Mouse (Mus musculus): ENCODE data around the gene Atf7. TPM values are rescaled to one million over a fixed set of nuclear protein-coding genes. Genes with fewer than 3 reads are reported as not detected.

Gene Atf7
- total RNA-seq, 1 experiment = 12.4 TPM

- no peak overlapping the region for H3K27ac ChIP-seq (ENCODE audit: insufficient read depth, low read depth, low read length, poor library complexity, severe bottlenecking)
- H3K4me3 ChIP-seq (ENCODE audit: insufficient read depth in 1 of 2, low read depth in 1 of 2, low read length in 2 of 2, poor library complexity in 1 of 2, severe bottlenecking in 1 of 2) = no peak overlapping the region
- in situ Hi-C loops (cut with MboI; ENCODE audit: low sequenced_read_pairs in 2 of 2, unreplicated experiment in 2 of 2) = no loop called here
- no peak for DNase-seq (ENCODE audit: low read depth, low spot score)
- H3K4me1 ChIP-seq (ENCODE audit: control insufficient read depth in 2 of 2, insufficient read depth in 2 of 2, low read length in 2 of 2, poor library complexity in 1 of 2) = no peaks in the 10 kb centered on the region
- no peaks in the 10 kb centered on the region for H3K9me3 ChIP-seq (ENCODE audit: control insufficient read depth, insufficient read depth, low read depth, low read length)
- no peak for TF ChIP-seq MAFK (IDR thresholded peaks at IDR 0.05; ENCODE audit: insufficient read depth, low read depth, low read length)
- H3K9ac ChIP-seq (ENCODE audit: insufficient read depth, low read depth, low read length, poor library complexity, severe bottlenecking) = no peak overlapping the region
- H3K36me3 ChIP-seq (ENCODE audit: control insufficient read depth, insufficient read depth, low read length, poor library complexity, severe bottlenecking) = peaks cover 6% of the 10 kb centered on the region
Observed at GRCm38 (mm10) chr15:102531586-102531985, 93.7 kb downstream of the Atf7 start.

- H3K27ac ChIP-seq (ENCODE audit: insufficient read depth, low read depth, low read length, poor library complexity, severe bottlenecking) = no peak overlapping the region
- TF ChIP-seq ZNF384 (IDR thresholded peaks at IDR 0.05; ENCODE audit: low read depth, low read length) (no peak), ZC3H11A (IDR thresholded peaks at IDR 0.05; ENCODE audit: borderline replicate concordance, low read depth, low read length) (no peak), MAFK (IDR thresholded peaks at IDR 0.05; ENCODE audit: insufficient read depth, low read depth, low read length) (no peak), CHD2 (IDR thresholded peaks at IDR 0.05; ENCODE audit: low read depth, low read length) (no peak), HCFC1 (IDR thresholded peaks at IDR 0.05; ENCODE audit: borderline replicate concordance, insufficient read depth, low read length) (no peak)
- no peak for DNase-seq (ENCODE audit: low read depth, low spot score)
- H3K9me3 ChIP-seq (ENCODE audit: control insufficient read depth, insufficient read depth, low read depth, low read length) = no peaks in the 10 kb centered on the region
- H3K36me3 ChIP-seq (ENCODE audit: control insufficient read depth, insufficient read depth, low read length, poor library complexity, severe bottlenecking) = peaks cover 3% of the 10 kb centered on the region; the same call in 1 of the 2 replicates
- no peaks in the 10 kb centered on the region for H3K4me1 ChIP-seq (ENCODE audit: control insufficient read depth in 2 of 2, insufficient read depth in 2 of 2, low read length in 2 of 2, poor library complexity in 1 of 2)
- no peak overlapping the region for H3K9ac ChIP-seq (ENCODE audit: insufficient read depth, low read depth, low read length, poor library complexity, severe bottlenecking)
- H3K4me3 ChIP-seq (ENCODE audit: insufficient read depth in 1 of 2, low read depth in 1 of 2, low read length in 2 of 2, poor library complexity in 1 of 2, severe bottlenecking in 1 of 2) = no peak overlapping the region
- in situ Hi-C loops (cut with MboI; ENCODE audit: low sequenced_read_pairs in 2 of 2, unreplicated experiment in 2 of 2) = no loop called here
Observed at GRCm38 (mm10) chr15:102530566-102530965, 94.7 kb downstream of the Atf7 start.

GRCm38 (mm10) chr15:102528396-102528795, 96.9 kb downstream of the Atf7 start:
- H3K4me3 ChIP-seq (ENCODE audit: insufficient read depth in 1 of 2, low read depth in 1 of 2, low read length in 2 of 2, poor library complexity in 1 of 2, severe bottlenecking in 1 of 2) = no peak overlapping the region
- H3K9me3 ChIP-seq (ENCODE audit: control insufficient read depth, insufficient read depth, low read depth, low read length) = no peaks in the 10 kb centered on the region
- TF ChIP-seq ZNF384 (IDR thresholded peaks at IDR 0.05; ENCODE audit: low read depth, low read length) (no peak), CHD2 (IDR thresholded peaks at IDR 0.05; ENCODE audit: low read depth, low read length) (no peak), MAFK (IDR thresholded peaks at IDR 0.05; ENCODE audit: insufficient read depth, low read depth, low read length) (no peak), ZC3H11A (IDR thresholded peaks at IDR 0.05; ENCODE audit: borderline replicate concordance, low read depth, low read length) (no peak)
- no peak overlapping the region for H3K27ac ChIP-seq (ENCODE audit: insufficient read depth, low read depth, low read length, poor library complexity, severe bottlenecking)
- H3K36me3 ChIP-seq (ENCODE audit: control insufficient read depth, insufficient read depth, low read length, poor library complexity, severe bottlenecking) = peaks cover 5% of the 10 kb centered on the region
- DNase-seq (ENCODE audit: low read depth, low spot score) = no peak
- in situ Hi-C loops (cut with MboI; ENCODE audit: low sequenced_read_pairs in 2 of 2, unreplicated experiment in 2 of 2) = no loop called here
- H3K4me1 ChIP-seq (ENCODE audit: control insufficient read depth in 2 of 2, insufficient read depth in 2 of 2, low read length in 2 of 2, poor library complexity in 1 of 2) = no peaks in the 10 kb centered on the region
- no peak overlapping the region for H3K9ac ChIP-seq (ENCODE audit: insufficient read depth, low read depth, low read length, poor library complexity, severe bottlenecking)

- peak; percentile 49 for DNase-seq (ENCODE audit: low read depth, low spot score)
- TF ChIP-seq ZC3H11A (IDR thresholded peaks at IDR 0.05; ENCODE audit: borderline replicate concordance, low read depth, low read length) (0 out of 2 replicates have a peak, but pooled peaks have one; percentile 7), HCFC1 (IDR thresholded peaks at IDR 0.05; ENCODE audit: borderline replicate concordance, insufficient read depth, low read length) (no peak), ZNF384 (IDR thresholded peaks at IDR 0.05; ENCODE audit: low read depth, low read length) (0 out of 2 replicates have a peak, but pooled peaks have one; percentile 36), CHD2 (IDR thresholded peaks at IDR 0.05; ENCODE audit: low read depth, low read length) (no peak), MAFK (IDR thresholded peaks at IDR 0.05; ENCODE audit: insufficient read depth, low read depth, low read length) (no peak)
Observed at GRCm38 (mm10) chr15:102527936-102528335, 97.3 kb downstream of the Atf7 start.

More at GRCm38 (mm10) chr15:102527936-102528335, 97.3 kb downstream of the Atf7 start:
- H3K4me3 ChIP-seq (ENCODE audit: insufficient read depth in 1 of 2, low read depth in 1 of 2, low read length in 2 of 2, poor library complexity in 1 of 2, severe bottlenecking in 1 of 2) = no peak overlapping the region
- H3K9ac ChIP-seq (ENCODE audit: insufficient read depth, low read depth, low read length, poor library complexity, severe bottlenecking) = no peak overlapping the region
- no peaks in the 10 kb centered on the region for H3K4me1 ChIP-seq (ENCODE audit: control insufficient read depth in 2 of 2, insufficient read depth in 2 of 2, low read length in 2 of 2, poor library complexity in 1 of 2)
- H3K27ac ChIP-seq (ENCODE audit: insufficient read depth, low read depth, low read length, poor library complexity, severe bottlenecking) = no peak overlapping the region
- H3K9me3 ChIP-seq (ENCODE audit: control insufficient read depth, insufficient read depth, low read depth, low read length) = no peaks in the 10 kb centered on the region
- in situ Hi-C loops (cut with MboI; ENCODE audit: low sequenced_read_pairs in 2 of 2, unreplicated experiment in 2 of 2) = no loop called here
- peaks cover 6% of the 10 kb centered on the region for H3K36me3 ChIP-seq (ENCODE audit: control insufficient read depth, insufficient read depth, low read length, poor library complexity, severe bottlenecking)

All from ES-E14 (cell line).